Mouse (Mus musculus) CH12.LX (cell line): ENCODE measurements at regions not wholly inside any gene's neighbourhood (a gene's known extent, or its start where the extent isn't known, plus 50 kb on each side); places are given as distances from the start of the nearest gene placed in this dataset.

Experiments
- CHD1 ChIP-seq: IDR thresholded peaks from 2 replicates; pipeline ENCODE4 v1.6.1; 2012; ENCODE audit warnings: low read depth, low read length, improper control_type of control experiment, inconsistent platforms
- E2F4 ChIP-seq: IDR thresholded peaks from 2 replicates; pipeline ENCODE4 v1.6.1; 2011; ENCODE audit warnings: low read depth, low read length, improper control_type of control experiment; ENCODE audit not compliant: insufficient replicate concordance
- JUN ChIP-seq: IDR thresholded peaks from 2 replicates; pipeline ENCODE4 v1.6.1; 2011; ENCODE audit warnings: low read depth, mild to moderate bottlenecking, low read length, improper control_type of control experiment, moderate library complexity; ENCODE audit not compliant: insufficient read depth
- MAFK ChIP-seq: IDR thresholded peaks from 2 replicates; pipeline ENCODE4 v1.6.1; 2011; ENCODE audit warnings: low read length, improper control_type of control experiment; ENCODE audit not compliant: insufficient replicate concordance
- MAX ChIP-seq: IDR thresholded peaks from 2 replicates; pipeline ENCODE4 v1.6.1; 2011; ENCODE audit warnings: low read length, improper control_type of control experiment
- MXI1 ChIP-seq: IDR thresholded peaks from 2 replicates; pipeline ENCODE4 v1.6.1; 2011; ENCODE audit warnings: mild to moderate bottlenecking, low read depth, low read length, improper control_type of control experiment
- RCOR1 ChIP-seq: conservative IDR thresholded peaks from 2 replicates; pipeline ENCODE4 v1.6.1; 2012; ENCODE audit warnings: low read depth, mild to moderate bottlenecking, inconsistent platforms, low read length, improper control_type of control experiment
- SIN3A ChIP-seq: IDR thresholded peaks from 2 replicates; pipeline ENCODE4 v1.6.1; 2012; ENCODE audit warnings: low read length, improper control_type of control experiment, inconsistent platforms

DNA sequence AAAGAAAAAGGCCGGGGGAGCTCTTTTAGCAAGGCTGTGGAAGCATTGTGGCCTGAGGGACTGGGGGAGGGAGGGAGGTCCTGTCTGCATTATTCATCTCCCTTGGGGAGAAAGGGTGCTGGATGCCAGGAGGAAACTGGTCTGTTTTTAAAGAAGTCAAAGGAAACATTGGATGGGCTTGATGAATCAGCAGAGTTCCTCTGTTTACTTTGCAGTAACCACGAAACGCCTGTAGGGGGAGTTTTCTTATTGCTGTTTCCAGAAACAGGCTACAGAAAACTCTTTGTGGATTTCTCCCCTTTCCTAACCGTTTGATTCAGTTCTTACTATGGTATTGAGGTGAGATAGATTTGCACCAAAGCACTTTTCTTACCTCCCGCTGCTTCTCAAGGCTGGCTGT is 436.3 kb upstream of the Mki67 start:
- TF ChIP-seq MXI1 (no peak), RCOR1 (no peak), MAX (no peak), E2F4 (no peak), CHD1 (no peak), JUN (no peak), SIN3A (no peak), MAFK (peak; percentile 80; the same call in 1 of the 2 replicates)
